Mouse (Mus musculus) ES-Bruce4 (cell line): Measurements from ENCODE around the gene 1700011L22Rik.

Source experiments
- CTCF ChIP-seq: IDR thresholded peaks from one replicate; pipeline ENCODE4 v1.8.1; 2011; ENCODE audit warnings: low read depth, low read length
- POLR2A ChIP-seq: IDR thresholded peaks from one replicate; pipeline ENCODE4 v1.8.1; 2011; ENCODE audit warnings: low read length; ENCODE audit not compliant: insufficient read depth

GRCm38 (mm10) chr8:79229266-79229888, 19.0 kb downstream of the 1700011L22Rik start:
- no peak for TF ChIP-seq CTCF
- no peak for TF ChIP-seq POLR2A
